Mouse (Mus musculus) lung, postnatal 0 days (tissue): ENCODE results near the gene Gm5678.

Experiments used
- CTCF ChIP-seq: IDR thresholded peaks from 2 replicates; pipeline ENCODE4 v1.5.1; 2016; ENCODE audit warnings: antibody characterized with exemption, mild to moderate bottlenecking
- EP300 ChIP-seq: IDR thresholded peaks from 2 replicates; pipeline ENCODE4 v1.6.1; 2016; ENCODE audit warnings: antibody characterized with exemption, mild to moderate bottlenecking, control low read depth

GRCm38 (mm10) chr16:93648441-93649183 is 20.7 kb downstream of the Gm5678 start:
- no peak for TF ChIP-seq CTCF
- no peak for TF ChIP-seq EP300
